ENCODE assay signal across 8 mouse cellular contexts in genomic region chr13:67081142-67081713, GRCm38 (mm10). TPM values are rescaled to one million over a fixed set of nuclear protein-coding genes. Genes with fewer than 3 reads are reported as not detected.
DNase-seq lines count a peak whose midpoint lies in the region; ATAC-seq lines count a peak whose summit lies in the region.

No protein-coding gene starts in this region.

- peaks cover 15% of the 10 kb centered on the region; the same call in 1 of the 2 replicates for H3K9me3 ChIP-seq in hindbrain, embryonic 14.5 days (ENCODE audit: control insufficient read depth, low read length)

- H3K36me3 ChIP-seq in hindbrain, embryonic 14.5 days (replicated peaks; ENCODE audit: control insufficient read depth, insufficient read depth), result peaks cover 7% of the 10 kb centered on the region; the same call in 1 of the 2 replicates

- peak overlapping the region; percentile 69 for H3K4me2 ChIP-seq in hindbrain, embryonic 14.5 days (replicated peaks)

- H3K4me3 ChIP-seq in hindbrain, embryonic 14.5 days (replicated peaks; ENCODE audit: low read length), result peak overlapping the region; percentile 55

- 1% methylated on average over 24 of the region's 24 CpGs for WGBS in hindbrain, embryonic 14.5 days

- H3K4me1 ChIP-seq in hindbrain, embryonic 14.5 days (replicated peaks; ENCODE audit: control insufficient read depth, insufficient read depth, low read length), result peaks cover 5% of the 10 kb centered on the region

- no peaks in the 10 kb centered on the region for H3K27me3 ChIP-seq in hindbrain, embryonic 14.5 days (ENCODE audit: control insufficient read depth, insufficient read depth, low read length)

- peak; percentile 97 for ATAC-seq in hindbrain, embryonic 14.5 days (ENCODE audit: low FRiP score)

- peak; percentile 93 for DNase-seq in R1 (ENCODE audit: low read depth, low spot score)
- DNase-seq in cerebellum, postnatal 14 days, result peak; percentile 65 to 75
- DNase-seq in frontal cortex, postnatal 25 days (ENCODE audit: low spot score in 2 of 2), result peak; percentile 37 to 45
- peak; percentile 79 for DNase-seq in hindbrain, embryonic 14.5 days (ENCODE audit: low spot score)
- DNase-seq in layer of hippocampus, postnatal 36 days, result peak; percentile 64 to 73
- DNase-seq in lung, postnatal 36 days, result peak; percentile 86
- peak; percentile 88 for DNase-seq in retina, postnatal 1 day
- DNase-seq in urinary bladder, adult 2 months (ENCODE audit: low spot score), result peak; percentile 58

- H3K9ac ChIP-seq in hindbrain, embryonic 14.5 days, result peak overlapping the region; percentile 68

- H3K27ac ChIP-seq in hindbrain, embryonic 14.5 days, result peak overlapping the region; percentile 65

RNA-seq across cellular contexts. Expression of gene Zfp708, which starts 16.5 kb away (rescaled TPM):
- 9.7 and 11.0 TPM in 2 replicates for polyA plus RNA-seq in hindbrain, embryonic 14.5 days (2014; fragmentation: Nextera tagmentation; extraction: Ambion mirVana)
- 1 to 10 TPM; 2.5 to 2.8 TPM for total RNA-seq in layer of hippocampus, postnatal 36 days (2021)
- polyA plus RNA-seq in urinary bladder, adult 2 months (2012; rRNA removed), result 2.7 and 3.3 TPM in 2 replicates

RNA-seq across cellular contexts. Expression of gene Zfp712, which starts 20.3 kb away (rescaled TPM):
- polyA plus RNA-seq in hindbrain, embryonic 14.5 days (2014; fragmentation: Nextera tagmentation; extraction: Ambion mirVana), result 8.0 and 10.6 TPM in 2 replicates
- total RNA-seq in layer of hippocampus, postnatal 36 days (2021), result 1 to 10 TPM; 4.3 to 5.3 TPM
- 1.4 and 1.5 TPM in 2 replicates for polyA plus RNA-seq in urinary bladder, adult 2 months (2012; rRNA removed)

RNA-seq across cellular contexts. Expression of gene Gm28557, which starts 27.2 kb away (rescaled TPM):
- polyA plus RNA-seq in hindbrain, embryonic 14.5 days (2014; fragmentation: Nextera tagmentation; extraction: Ambion mirVana), result 1.8 and 2.4 TPM in 2 replicates
- 1 to 10 TPM; 2.3 to 2.5 TPM for total RNA-seq in layer of hippocampus, postnatal 36 days (2021)
- polyA plus RNA-seq in urinary bladder, adult 2 months (2012; rRNA removed), result 4.8 and 6.3 TPM in 2 replicates

RNA-seq across cellular contexts. Expression of gene Rslcan18, which starts 34.8 kb away (rescaled TPM):
- polyA plus RNA-seq in hindbrain, embryonic 14.5 days (2014; fragmentation: Nextera tagmentation; extraction: Ambion mirVana), result 0.09 TPM in 1 of 2 replicates, not detected in the other
- under 1 TPM; 0.61 to 0.67 TPM for total RNA-seq in layer of hippocampus, postnatal 36 days (2021)
- 0.40 and 0.66 TPM in 2 replicates for polyA plus RNA-seq in urinary bladder, adult 2 months (2012; rRNA removed)

RNA-seq across cellular contexts. Expression of gene Zfp759, which starts 40.2 kb away (rescaled TPM):
- 5.7 and 5.8 TPM in 2 replicates for polyA plus RNA-seq in hindbrain, embryonic 14.5 days (2014; fragmentation: Nextera tagmentation; extraction: Ambion mirVana)
- 10 to 100 TPM; 10.8 to 13.4 TPM for total RNA-seq in layer of hippocampus, postnatal 36 days (2021)
- 2.0 and 2.5 TPM in 2 replicates for polyA plus RNA-seq in urinary bladder, adult 2 months (2012; rRNA removed)

Comparison
In these comparisons a context has a peak if more than half of its experiments do, and no peak if none do; other contexts are left out.
1. Peak in every context shown above with its lines: DNase-seq, ATAC-seq, H3K4me3 ChIP-seq and H3K27ac ChIP-seq.
2. DNase-seq: peak in every context shown above with its lines; median percentile 93 in R1; 88 in retina, postnatal 1 day; 86 in lung, postnatal 36 days; 79 in hindbrain, embryonic 14.5 days; 70 in cerebellum, postnatal 14 days; 68 in layer of hippocampus, postnatal 36 days; 58 in urinary bladder, adult 2 months; 41 in frontal cortex, postnatal 25 days.